Mouse (Mus musculus): Measurements from ENCODE around the gene Usp40. TPM values are rescaled to one million over a fixed set of nuclear protein-coding genes. Genes with fewer than 3 reads are reported as not detected.
A peak's percentile ranks its signal among the peaks of the same experiment; 100 is the strongest.
"Not testable (repeated sequence)": the region's sequence is repeated elsewhere in the genome, so short reads cannot be mapped to it uniquely, and the experiment has no call there.

The Usp40 gene
- 35.3 and 41.8 TPM in 2 replicates for polyA plus RNA-seq (2016; fragmentation: Nextera tagmentation; extraction: Ambion mirVana)

- WGBS = under 1% methylated on average over 45 of the region's 45 CpGs
These were observed at the start of gene Usp40 for GRCm38 (mm10) chr1:88008211-88008697. Gene Usp40, minus strand, starts transcription at chr1:88008551.

GRCm38 (mm10) chr1:88055088-88055487, 46.7 kb upstream of the Usp40 start, which contains the start of gene Ugt1a10:
Gene Ugt1a10, plus strand, starts transcription at chr1:88055388.
- Histone ChIP-seq H3K36me3 (no peaks in the 10 kb centered on the region), H3K4me3 (no peak within 1 kb of the TSS), H3K4me1 (no peaks in the 10 kb centered on the region), H3K27me3 (ENCODE audit: low read depth, poor library complexity, severe bottlenecking) (no peaks in the 10 kb centered on the region), H3K27ac (no peak within 1 kb of the TSS), H3K9me3 (replicated peaks) (no peaks in the 10 kb centered on the region)
- no peak for DNase-seq (ENCODE audit: low spot score)
- 82% methylated on average over 1 of the region's 1 CpGs for WGBS

More at GRCm38 (mm10) chr1:88008211-88008697, at the start of gene Usp40:
- Histone ChIP-seq H3K27ac (peak within 1 kb of the TSS; percentile 95), H3K4me3 (peak within 1 kb of the TSS; percentile 67), H3K4me1 (peaks cover 5% of the 10 kb centered on the region; the same call in 1 of the 2 replicates), H3K9me3 (replicated peaks) (no peaks in the 10 kb centered on the region), H3K27me3 (ENCODE audit: low read depth, poor library complexity, severe bottlenecking) (no peaks in the 10 kb centered on the region), H3K36me3 (peaks cover 28% of the 10 kb centered on the region)
- peak; percentile 88 for DNase-seq (ENCODE audit: low spot score)

- not testable (repeated sequence) for H3K27me3 ChIP-seq (ENCODE audit: low read depth, poor library complexity, severe bottlenecking); H3K9me3 ChIP-seq (replicated peaks); H3K36me3 ChIP-seq; DNase-seq (ENCODE audit: low spot score); H3K27ac ChIP-seq; H3K4me3 ChIP-seq; H3K4me1 ChIP-seq
- WGBS = 84% methylated on average over 2 of the region's 2 CpGs
These were observed 39.1 kb upstream of the Usp40 start for GRCm38 (mm10) chr1:88047408-88047807.

- not testable (repeated sequence) for H3K27me3 ChIP-seq (ENCODE audit: low read depth, poor library complexity, severe bottlenecking); H3K27ac ChIP-seq; H3K4me1 ChIP-seq; H3K4me3 ChIP-seq; DNase-seq (ENCODE audit: low spot score); H3K36me3 ChIP-seq; H3K9me3 ChIP-seq (replicated peaks)
- WGBS = 67% methylated on average over 4 of the region's 5 CpGs
These were observed 36.6 kb upstream of the Usp40 start for GRCm38 (mm10) chr1:88044832-88045437.

GRCm38 (mm10) chr1:88043044-88043443, 34.7 kb upstream of the Usp40 start:
- not testable (repeated sequence) for H3K4me3 ChIP-seq; H3K36me3 ChIP-seq; H3K27ac ChIP-seq; DNase-seq (ENCODE audit: low spot score); H3K27me3 ChIP-seq (ENCODE audit: low read depth, poor library complexity, severe bottlenecking); H3K9me3 ChIP-seq (replicated peaks); H3K4me1 ChIP-seq
- 58% methylated on average over 1 of the region's 2 CpGs for WGBS

GRCm38 (mm10) chr1:88025244-88025643, 16.9 kb upstream of the Usp40 start:
- H3K4me1 ChIP-seq = not testable (repeated sequence)
- WGBS = 82% methylated on average over 3 of the region's 3 CpGs

GRCm38 (mm10) chr1:88015371-88015770, 7.0 kb upstream of the Usp40 start:
- 93% methylated on average over 6 of the region's 6 CpGs for WGBS
- no peak for DNase-seq (ENCODE audit: low spot score)
- H3K27ac ChIP-seq = no peak overlapping the region

More at GRCm38 (mm10) chr1:88025244-88025643, 16.9 kb upstream of the Usp40 start:
- H3K36me3 ChIP-seq; H3K27me3 ChIP-seq (ENCODE audit: low read depth, poor library complexity, severe bottlenecking); DNase-seq (ENCODE audit: low spot score); H3K27ac ChIP-seq; H3K4me3 ChIP-seq; H3K9me3 ChIP-seq (replicated peaks): not testable (repeated sequence)

GRCm38 (mm10) chr1:88014671-88015070, 6.3 kb upstream of the Usp40 start:
- H3K36me3 ChIP-seq = no peaks in the 10 kb centered on the region
- 94% methylated on average over 4 of the region's 4 CpGs for WGBS
- H3K4me3 ChIP-seq = no peak overlapping the region
- DNase-seq (ENCODE audit: low spot score) = no peak
- H3K27ac ChIP-seq = no peak overlapping the region
- H3K27me3 ChIP-seq (ENCODE audit: low read depth, poor library complexity, severe bottlenecking) = no peaks in the 10 kb centered on the region
- H3K4me1 ChIP-seq = no peaks in the 10 kb centered on the region
- H3K9me3 ChIP-seq (replicated peaks) = 0 out of 2 replicates have a peak, but pooled peaks cover 2% of the 10 kb centered on the region

More at GRCm38 (mm10) chr1:88015371-88015770, 7.0 kb upstream of the Usp40 start:
- H3K4me1 ChIP-seq = no peaks in the 10 kb centered on the region
- 0 out of 2 replicates have a peak, but pooled peaks cover 2% of the 10 kb centered on the region for H3K9me3 ChIP-seq (replicated peaks)
- H3K4me3 ChIP-seq = no peak overlapping the region
- no peaks in the 10 kb centered on the region for H3K27me3 ChIP-seq (ENCODE audit: low read depth, poor library complexity, severe bottlenecking)
- H3K36me3 ChIP-seq = no peaks in the 10 kb centered on the region

GRCm38 (mm10) chr1:88014194-88014593, 5.8 kb upstream of the Usp40 start:
- H3K27ac ChIP-seq = no peak overlapping the region
- 94% methylated on average over 4 of the region's 4 CpGs for whole genome bisulfite sequencing

GRCm38 (mm10) chr1:88013726-88014125, 5.4 kb upstream of the Usp40 start:
- no peaks in the 10 kb centered on the region for H3K27me3 ChIP-seq (ENCODE audit: low read depth, poor library complexity, severe bottlenecking)
- H3K4me3 ChIP-seq = no peak overlapping the region
- H3K9me3 ChIP-seq (replicated peaks) = 0 out of 2 replicates have a peak, but pooled peaks cover 2% of the 10 kb centered on the region
- no peaks in the 10 kb centered on the region for H3K4me1 ChIP-seq
- WGBS = 80% methylated on average over 3 of the region's 3 CpGs
- no peak for DNase-seq (ENCODE audit: low spot score)
- H3K27ac ChIP-seq = no peak overlapping the region
- H3K36me3 ChIP-seq = no peaks in the 10 kb centered on the region

More at GRCm38 (mm10) chr1:88014194-88014593, 5.8 kb upstream of the Usp40 start:
- no peaks in the 10 kb centered on the region for H3K4me1 ChIP-seq
- no peaks in the 10 kb centered on the region for H3K36me3 ChIP-seq
- no peaks in the 10 kb centered on the region for H3K27me3 ChIP-seq (ENCODE audit: low read depth, poor library complexity, severe bottlenecking)
- H3K9me3 ChIP-seq (replicated peaks) = 0 out of 2 replicates have a peak, but pooled peaks cover 2% of the 10 kb centered on the region
- H3K4me3 ChIP-seq = no peak overlapping the region
- no peak for DNase-seq (ENCODE audit: low spot score)

GRCm38 (mm10) chr1:88009521-88009920, 1.2 kb upstream of the Usp40 start:
- Histone ChIP-seq H3K9me3 (replicated peaks) (no peaks in the 10 kb centered on the region), H3K27ac (no peak overlapping the region), H3K36me3 (peaks cover 16% of the 10 kb centered on the region), H3K27me3 (ENCODE audit: low read depth, poor library complexity, severe bottlenecking) (no peaks in the 10 kb centered on the region), H3K4me3 (no peak overlapping the region), H3K4me1 (peaks cover 5% of the 10 kb centered on the region; the same call in 1 of the 2 replicates)
- DNase-seq (ENCODE audit: low spot score) = no peak
- 81% methylated on average over 3 of the region's 3 CpGs for WGBS

GRCm38 (mm10) chr1:88008735-88009134, 384 bp upstream of the Usp40 start:
- Histone ChIP-seq H3K4me3 (peak overlapping the region; percentile 67), H3K27me3 (ENCODE audit: low read depth, poor library complexity, severe bottlenecking) (no peaks in the 10 kb centered on the region), H3K4me1 (peaks cover 5% of the 10 kb centered on the region; the same call in 1 of the 2 replicates), H3K9me3 (replicated peaks) (no peaks in the 10 kb centered on the region), H3K27ac (peak overlapping the region; percentile 95), H3K36me3 (peaks cover 24% of the 10 kb centered on the region)
- DNase-seq (ENCODE audit: low spot score) = no peak
- 54% methylated on average over 4 of the region's 4 CpGs for WGBS

GRCm38 (mm10) chr1:88007692-88008210, 600 bp downstream of the Usp40 start:
- Histone ChIP-seq H3K36me3 (peaks cover 33% of the 10 kb centered on the region), H3K9me3 (replicated peaks) (no peaks in the 10 kb centered on the region), H3K27me3 (ENCODE audit: low read depth, poor library complexity, severe bottlenecking) (no peaks in the 10 kb centered on the region), H3K4me3 (peak overlapping the region; percentile 67), H3K4me1 (peaks cover 5% of the 10 kb centered on the region; the same call in 1 of the 2 replicates), H3K27ac (peak overlapping the region; percentile 95)
- 15% methylated on average over 5 of the region's 5 CpGs for WGBS
- no peak for DNase-seq (ENCODE audit: low spot score)
